Mouse (Mus musculus) C2C12 (cell line): ENCODE data around the gene Zfp341.

Experiments used
- CEBPB ChIP-seq: IDR thresholded peaks from one replicate; pipeline ENCODE4 v1.6.1; 2011; ENCODE audit warnings: low read depth, mild to moderate bottlenecking, control low read depth, moderate library complexity
- CTCF ChIP-seq: IDR thresholded peaks from one replicate; pipeline ENCODE4 v1.5.1; 2011; ENCODE audit not compliant: control insufficient read depth, insufficient read depth, insufficient read length
- MAX ChIP-seq: IDR thresholded peaks from one replicate; pipeline ENCODE4 v1.6.1; 2011; ENCODE audit warnings: mild to moderate bottlenecking, control low read depth
- MYOD1 ChIP-seq: IDR thresholded peaks from one replicate; pipeline ENCODE4 v1.6.1; 2011; ENCODE audit warnings: low read depth; ENCODE audit not compliant: control insufficient read depth, insufficient read length
- MYOG ChIP-seq: IDR thresholded peaks from one replicate; pipeline ENCODE4 v1.6.1; 2011; ENCODE audit not compliant: control insufficient read depth, insufficient read length; ENCODE audit errors: extremely low read depth
- USF1 ChIP-seq: IDR thresholded peaks from one replicate; pipeline ENCODE4 v1.6.1; 2011; ENCODE audit warnings: low read depth, mild to moderate bottlenecking, control low read depth, moderate library complexity

DNA sequence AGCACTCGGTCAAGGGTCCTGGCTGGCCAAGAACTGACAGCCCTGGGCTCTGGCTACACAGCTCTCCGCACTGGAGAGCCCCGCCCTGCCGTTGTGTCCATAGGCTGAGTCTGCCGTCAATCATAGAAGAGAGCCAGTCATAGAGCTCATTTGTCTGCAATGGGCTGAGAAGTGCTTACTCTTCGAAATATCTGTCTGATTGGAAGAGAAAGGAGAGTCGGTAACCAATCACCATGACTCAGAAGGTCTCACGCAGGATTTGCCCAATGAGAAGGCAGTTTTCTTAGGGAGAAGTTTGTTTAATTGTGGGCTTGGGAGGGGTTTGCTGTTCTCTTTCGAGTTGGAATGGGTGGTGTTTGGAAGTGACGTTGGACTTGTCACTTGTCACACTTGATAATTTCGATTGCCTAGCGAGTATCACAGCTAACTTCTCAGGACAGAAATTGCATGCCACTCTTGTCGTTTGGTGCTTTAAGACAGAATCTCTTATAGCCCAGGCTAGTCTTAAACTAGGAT, 9.4 kb upstream of the Zfp341 start, which contains the start of gene Pxmp4:
- TF ChIP-seq CTCF, result no peak
- no peak for TF ChIP-seq CEBPB
- no peak for TF ChIP-seq MYOG
- TF ChIP-seq MAX, result no peak
- TF ChIP-seq USF1, result peak; percentile 27
- TF ChIP-seq MYOD1, result no peak
